Mouse (Mus musculus) adrenal gland (tissue): ENCODE data around the gene Qpct.

Experiments
- intact Hi-C: fragments of 180-260 bp; cut with DNase I; formaldehyde crosslinking; loops from one replicate; pipeline ENCODE4 v1.15.1; 2025
- long read RNA-seq, 2 experiments: library from polyadenylated mRNA; unstranded; transcript quantifications; one replicate each; pipeline ENCODE4 v2.0.0; 2020; ENCODE audit warnings: borderline replicate concordance in 1 of 2; ENCODE audit not compliant: insufficient replicate concordance in 1 of 2

The Qpct gene
- long read RNA-seq, experiment 1, partial matches to known transcripts, result 0 of 3 reads
- long read RNA-seq, experiment 1, other reads (novel, unspliced or antisense), result 0 of 3 reads
- long read RNA-seq, experiment 2, transcript Qpct-201 (7 exons, 2,059 nt), result major isoform, 10 of 12 reads
- long read RNA-seq, experiment 2, partial matches to known transcripts, result 0 of 12 reads
- long read RNA-seq, experiment 2, other reads (novel, unspliced or antisense), result 0 of 12 reads

DNA sequence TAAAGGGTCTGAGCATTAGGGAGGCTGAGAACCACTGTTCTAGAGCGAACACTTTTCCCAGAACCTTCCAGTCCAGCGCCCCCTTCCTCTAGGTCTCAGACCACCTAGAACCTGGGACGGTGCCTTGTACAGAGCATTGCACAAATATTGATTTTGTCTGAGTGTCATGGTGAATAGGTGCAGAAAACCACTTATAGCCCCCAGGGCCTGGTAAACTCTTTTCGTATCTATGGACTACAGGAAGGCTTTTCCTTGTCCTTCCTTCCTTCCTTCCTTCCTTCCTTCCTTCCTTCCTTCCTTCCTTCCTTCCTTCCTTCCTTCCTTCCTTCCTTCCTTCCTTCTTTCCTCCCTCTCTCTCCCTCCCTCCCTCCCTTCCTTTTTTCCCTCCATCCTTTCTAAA, at the start of gene Qpct:
Gene Qpct, plus strand, starts transcription at position 301 of the 400 bp plus-strand sequence.
- intact Hi-C loops, result no loop called here

DNA sequence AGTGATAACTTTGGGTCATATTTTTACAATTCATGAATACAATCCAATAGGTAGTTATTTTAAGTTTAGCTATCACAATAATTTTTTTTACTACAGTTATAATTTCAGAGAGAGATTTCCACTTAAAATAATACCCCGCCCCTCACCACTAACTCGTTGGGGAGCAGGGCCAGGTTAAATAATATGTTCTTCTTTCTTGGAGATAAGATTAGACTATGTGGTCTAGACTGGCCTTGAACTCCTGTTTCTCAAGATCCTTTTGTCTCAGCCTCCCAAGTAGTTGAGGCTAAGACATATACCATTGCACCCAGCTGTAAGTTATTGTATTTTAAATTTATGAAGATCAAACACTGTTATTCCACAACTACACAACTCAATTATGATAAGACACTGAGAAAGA, 38.1 kb upstream of the Qpct start:
- intact Hi-C loops, result no loop called here

- intact Hi-C loops, result no loop called here
Observed at GRCm38 (mm10) chr17:79014911-79015685, 36.6 kb upstream of the Qpct start.

GRCm38 (mm10) chr17:79015831-79016230, 35.9 kb upstream of the Qpct start:
- intact Hi-C loops, result no loop called here

GRCm38 (mm10) chr17:79018422-79018821, 33.3 kb upstream of the Qpct start:
- intact Hi-C loops, result no loop called here

GRCm38 (mm10) chr17:79019726-79020207, 31.9 kb upstream of the Qpct start:
- intact Hi-C loops, result loop anchor here (5.0 kb wide), 1 partner anchor 42 kb away; no protein-coding TSS in a partner anchor

GRCm38 (mm10) chr17:79020208-79020983, 31.3 kb upstream of the Qpct start, which contains the start of gene Prkd3:
Prkd3 (minus strand) TSS chr17:79020816.
- intact Hi-C loops, result loop anchor here (5.0 kb wide), 1 partner anchor 43 kb away; no protein-coding TSS in a partner anchor

- intact Hi-C loops, result loop anchor here (5.0 kb wide), 1 partner anchor 44 kb away; no protein-coding TSS in a partner anchor
Observed at GRCm38 (mm10) chr17:79020984-79021335, 30.7 kb upstream of the Qpct start.

- intact Hi-C loops, result loop anchor here (5.0 kb wide), 1 partner anchor 45 kb away; no protein-coding TSS in a partner anchor
Observed at GRCm38 (mm10) chr17:79022746-79023145, 29.0 kb upstream of the Qpct start.

GRCm38 (mm10) chr17:79024544-79024943, 27.2 kb upstream of the Qpct start:
- intact Hi-C loops, result loop anchor here (5.0 kb wide), 1 partner anchor 47 kb away; no protein-coding TSS in a partner anchor

- intact Hi-C loops, result no loop called here
Observed at GRCm38 (mm10) chr17:79029226-79029625, 22.5 kb upstream of the Qpct start.

- intact Hi-C loops, result no loop called here
Observed at GRCm38 (mm10) chr17:79031569-79031968, 20.1 kb upstream of the Qpct start.

DNA sequence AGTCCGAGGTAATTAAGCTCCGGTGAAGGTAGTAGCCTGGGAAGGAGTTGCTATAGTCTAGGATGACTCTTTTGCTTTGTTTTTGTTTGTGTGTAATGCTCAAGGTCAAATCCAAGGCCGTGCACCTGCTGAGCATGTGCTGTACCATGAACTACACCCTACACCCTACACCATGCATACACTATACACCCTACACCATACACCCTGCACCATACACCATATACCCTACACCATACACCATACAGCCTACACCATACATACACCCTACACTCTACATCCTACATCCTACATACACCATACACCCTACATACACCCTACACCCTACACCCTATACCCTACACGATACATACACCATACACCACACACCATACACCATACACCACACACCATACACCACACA, 18.9 kb upstream of the Qpct start:
- intact Hi-C loops, result no loop called here

- intact Hi-C loops, result no loop called here
Observed at GRCm38 (mm10) chr17:79039660-79040059, 12.0 kb upstream of the Qpct start.

GRCm38 (mm10) chr17:79043705-79044104, 8.0 kb upstream of the Qpct start:
- intact Hi-C loops, result no loop called here

DNA sequence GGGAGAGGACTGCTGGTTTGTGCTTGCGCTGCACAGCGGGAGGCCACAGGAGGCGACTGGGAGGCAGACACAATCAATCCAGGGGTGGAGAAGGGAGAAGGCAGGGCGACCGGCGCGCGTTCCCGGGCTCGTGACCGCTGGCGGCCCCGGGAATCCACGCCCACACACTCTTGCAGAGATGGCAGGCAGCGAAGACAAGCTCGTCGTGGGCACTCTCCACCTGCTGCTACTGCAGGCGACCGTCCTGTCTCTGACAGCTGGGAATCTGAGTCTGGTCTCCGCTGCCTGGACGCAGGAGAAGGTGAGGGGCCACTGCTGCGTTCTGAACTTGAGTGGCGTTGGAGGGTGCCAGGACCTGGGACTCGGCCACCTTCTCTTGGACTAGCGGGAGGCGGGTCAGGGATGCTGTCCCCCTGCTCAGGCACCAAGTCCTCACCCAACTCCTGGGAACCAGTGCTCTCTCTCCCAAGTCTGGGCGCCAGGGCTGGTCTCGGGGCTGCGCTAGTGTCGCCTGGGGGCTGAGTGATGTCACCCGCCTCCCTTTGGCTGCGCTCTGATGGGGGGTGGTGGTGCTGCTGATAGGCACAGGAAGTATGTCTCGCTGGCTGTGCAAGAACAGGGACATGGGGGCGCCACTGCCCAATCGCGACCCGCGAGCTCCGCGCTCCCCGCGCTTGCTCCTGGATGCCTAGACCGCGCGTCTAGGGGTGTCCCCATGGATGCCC, 544 bp downstream of the Qpct start:
- intact Hi-C loops, result no loop called here

DNA sequence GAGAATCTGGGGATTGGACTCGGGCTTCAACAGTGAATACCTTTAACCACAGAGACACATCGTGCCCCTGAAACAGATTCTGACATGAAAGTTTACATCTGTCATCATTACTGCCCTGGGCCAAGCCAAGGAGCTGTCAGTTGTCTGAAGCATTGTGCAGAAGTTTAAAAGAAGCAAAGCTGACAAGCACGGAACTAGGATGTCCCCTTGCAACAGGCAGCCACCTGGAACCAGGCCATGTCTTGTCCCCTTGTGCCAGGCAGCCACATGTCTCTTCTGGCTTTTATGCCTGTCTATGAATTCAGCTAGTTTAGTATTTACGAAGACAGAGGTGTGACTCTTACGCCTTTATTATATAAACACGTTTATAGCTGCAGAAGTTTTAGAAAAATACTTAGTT, 6.6 kb downstream of the Qpct start:
- intact Hi-C loops, result no loop called here

DNA sequence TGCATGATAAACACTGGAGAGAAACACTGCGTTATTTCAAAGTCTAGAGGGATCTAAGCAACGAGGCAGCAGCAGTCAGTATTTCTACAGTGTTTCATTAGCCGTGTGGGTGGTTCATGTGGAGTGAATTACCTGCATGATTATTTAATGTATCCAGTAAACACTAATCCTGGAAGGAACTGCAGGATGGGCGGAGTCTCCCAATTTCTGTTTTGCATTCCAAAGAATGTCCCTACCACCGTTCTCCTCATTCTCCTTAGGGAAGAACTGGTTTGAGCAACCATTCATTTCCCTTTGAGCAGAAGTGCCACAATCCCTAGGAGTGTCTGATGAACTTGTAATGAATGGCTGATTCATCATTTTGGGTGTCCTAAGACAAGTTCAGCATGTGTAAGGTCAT, 8.5 kb downstream of the Qpct start:
- intact Hi-C loops, result no loop called here

DNA sequence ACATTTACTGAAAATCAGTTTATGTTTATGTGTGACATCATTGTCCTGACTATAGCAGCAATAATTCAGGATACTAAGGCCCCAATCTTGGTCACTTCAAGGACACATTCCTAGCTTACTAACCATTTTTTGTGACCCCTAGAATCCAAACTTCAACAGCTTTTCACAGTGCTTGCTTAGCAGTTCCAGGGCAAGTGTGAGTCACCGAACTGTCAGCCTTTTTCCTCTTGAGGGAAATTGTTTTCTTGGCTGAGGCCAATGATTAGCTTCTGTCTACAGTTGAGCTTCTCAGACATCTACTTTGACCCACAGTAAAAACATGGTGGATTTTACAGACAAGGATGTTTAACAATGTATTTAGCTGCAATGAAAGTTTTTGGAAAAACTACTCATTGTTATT, 12.5 kb downstream of the Qpct start:
- intact Hi-C loops, result no loop called here

DNA sequence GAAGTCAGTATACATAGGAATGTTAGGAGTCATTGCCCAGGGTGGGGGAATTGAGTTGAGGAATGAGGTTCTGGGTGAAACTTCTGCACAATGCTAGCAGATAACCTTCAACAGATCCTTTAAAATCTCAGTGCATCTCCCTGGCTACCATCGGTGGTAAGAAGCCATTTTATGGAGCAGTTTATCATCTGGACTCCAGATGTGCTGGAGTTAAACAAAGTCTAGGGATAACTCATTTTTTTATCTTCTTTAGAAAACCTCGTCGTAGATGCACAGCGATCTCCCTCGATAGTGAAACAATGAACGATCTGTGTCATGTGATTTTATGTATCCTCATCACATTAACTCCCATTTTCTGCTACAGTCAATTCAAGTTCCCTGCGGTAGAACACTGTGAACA, 16.9 kb downstream of the Qpct start:
- intact Hi-C loops, result no loop called here

GRCm38 (mm10) chr17:79069019-79069418, 17.3 kb downstream of the Qpct start:
- intact Hi-C loops, result no loop called here
